Mouse (Mus musculus) left cerebral cortex, adult 8-10 months (tissue): ENCODE data around the gene Arhgef5. TPM values are rescaled to one million over a fixed set of nuclear protein-coding genes. Genes with fewer than 3 reads are reported as not detected.
"Not testable (repeated sequence)": the region's sequence is repeated elsewhere in the genome, so short reads cannot be mapped to it uniquely, and the experiment has no call there.

ENCODE experiments used
- DNase-seq, 2 experiments: peaks; one replicate each; pipeline ENCODE4 v3.0.0; 2022; ENCODE audit warnings: low spot score in 2 of 2
- total RNA-seq, 4 experiments: library from RNA; stranded (reverse); gene quantifications; 2 replicates each; pipeline ENCODE4 v1.2.4; 2022

Arhgef5 gene
- total RNA-seq, result 1 to 10 TPM; 2.6 to 3.2 (median 2.8) TPM

DNA sequence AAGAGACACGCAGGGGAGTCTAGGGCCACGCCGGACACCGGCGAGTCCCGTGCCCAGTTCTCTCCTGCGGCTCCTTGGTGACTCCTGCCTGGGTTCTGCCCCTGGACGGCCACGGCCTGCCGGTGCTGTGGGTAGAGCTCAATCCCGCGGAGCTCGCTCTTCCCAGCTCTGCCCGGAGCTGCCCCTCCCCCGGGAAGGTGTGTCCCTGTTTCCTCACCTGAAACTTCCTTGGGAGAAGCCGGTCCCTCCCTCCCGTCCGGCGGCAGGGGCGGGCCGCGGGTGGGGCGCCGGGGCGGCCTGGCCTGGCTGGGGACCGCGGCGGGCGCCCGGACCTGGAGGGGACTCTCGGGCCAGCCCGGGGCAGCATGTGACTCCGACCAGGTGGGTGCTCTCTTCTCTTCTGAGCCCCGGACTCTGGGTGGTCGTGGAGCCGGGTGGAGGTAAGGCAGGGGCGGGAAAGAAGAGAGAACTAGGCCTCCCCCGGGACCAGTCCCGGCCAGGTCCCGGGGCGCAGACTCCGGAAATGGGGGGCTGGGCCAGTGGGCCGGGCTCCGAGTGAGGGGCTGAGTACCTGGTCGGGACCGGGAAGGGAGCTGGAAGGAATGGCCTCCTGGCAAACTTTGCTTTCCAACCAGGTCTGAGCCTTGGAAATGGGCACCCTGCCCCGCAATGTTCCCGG, at the start of gene Arhgef5:
TSS of gene Arhgef5 (plus strand) at position 220 of the 679 bp plus-strand sequence.
- no peak for DNase-seq

DNA sequence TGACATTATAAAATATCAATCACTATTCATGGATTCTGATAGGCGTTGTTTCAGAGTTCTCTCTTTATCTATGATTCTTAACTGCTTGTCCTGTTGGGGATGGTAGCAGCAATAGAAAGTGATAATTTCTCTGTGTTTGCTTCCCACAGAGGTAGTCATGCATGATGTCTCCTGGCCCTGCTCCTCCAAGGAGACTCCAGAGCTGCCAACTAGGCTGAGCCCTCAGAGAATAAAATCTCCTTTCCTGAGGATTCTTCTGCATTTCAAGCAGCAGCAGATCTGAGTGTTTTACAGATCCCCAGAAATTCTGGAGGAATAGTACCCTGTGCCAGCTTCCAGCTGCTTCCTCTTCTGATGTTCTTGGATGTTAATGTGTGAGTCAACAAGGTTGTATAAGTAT, 34.1 kb upstream of the Arhgef5 start, which contains the start of gene Olfr47:
TSS of gene Olfr47 (plus strand) at position 275 of the 400 bp plus-strand sequence.
- DNase-seq, result not testable (repeated sequence)

DNA sequence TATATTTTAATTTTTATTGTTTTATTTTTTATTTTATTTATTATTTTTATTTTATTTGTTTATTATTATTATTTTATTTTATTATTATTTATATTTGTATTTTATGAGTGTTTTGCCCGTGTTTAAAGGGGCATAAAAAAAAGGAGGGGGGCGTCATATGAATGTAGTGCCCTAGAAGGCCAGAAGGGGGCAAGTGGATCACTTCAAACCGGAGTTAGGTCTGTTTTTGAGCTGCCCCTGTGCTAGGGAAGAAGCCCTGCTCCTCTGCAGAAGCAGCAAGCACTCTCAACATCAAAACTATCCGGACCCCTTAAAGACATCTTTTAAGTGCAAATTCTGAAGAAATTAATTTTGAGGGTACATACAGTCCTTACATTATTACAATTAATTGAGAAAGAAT, 23.3 kb upstream of the Arhgef5 start:
- no peak for DNase-seq

DNA sequence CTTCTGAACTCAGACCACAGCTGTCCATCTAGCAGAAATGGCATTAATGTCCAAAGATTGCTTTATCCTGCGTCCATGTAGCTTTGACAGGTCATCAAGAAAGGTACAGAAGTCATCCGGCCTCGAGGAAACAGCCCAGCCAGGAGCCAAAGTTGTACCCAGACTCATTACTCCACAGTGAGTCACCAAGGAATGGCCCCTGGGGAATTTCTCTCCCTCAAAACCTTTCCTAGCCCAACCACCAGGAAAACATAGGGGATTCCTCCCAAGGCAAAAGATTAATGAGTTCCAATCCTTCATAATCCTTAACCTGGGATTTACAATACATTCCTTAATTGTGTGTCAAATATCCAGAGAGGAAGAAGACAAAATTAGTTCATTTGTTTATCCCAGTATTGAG, 18.0 kb upstream of the Arhgef5 start:
- no peak for DNase-seq

DNA sequence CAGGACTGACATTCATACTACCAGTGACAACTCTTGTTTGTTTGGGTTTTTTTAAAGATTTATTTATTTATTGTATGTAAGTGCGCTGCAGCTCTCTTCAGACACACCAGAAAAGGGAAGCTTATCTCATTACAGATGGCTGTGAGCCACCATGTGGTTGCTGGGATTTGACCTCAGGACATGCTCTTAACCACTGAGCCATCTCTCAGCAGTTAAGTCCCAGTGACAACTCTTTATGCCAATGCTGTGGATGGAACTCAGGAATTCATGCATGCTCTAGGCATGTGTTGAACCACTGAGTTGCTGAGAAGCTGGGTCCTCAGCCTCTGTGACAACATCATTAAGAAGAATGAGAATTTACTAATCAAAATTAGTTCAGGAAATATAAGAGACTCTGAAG, 12.4 kb upstream of the Arhgef5 start:
- DNase-seq, result no peak

DNA sequence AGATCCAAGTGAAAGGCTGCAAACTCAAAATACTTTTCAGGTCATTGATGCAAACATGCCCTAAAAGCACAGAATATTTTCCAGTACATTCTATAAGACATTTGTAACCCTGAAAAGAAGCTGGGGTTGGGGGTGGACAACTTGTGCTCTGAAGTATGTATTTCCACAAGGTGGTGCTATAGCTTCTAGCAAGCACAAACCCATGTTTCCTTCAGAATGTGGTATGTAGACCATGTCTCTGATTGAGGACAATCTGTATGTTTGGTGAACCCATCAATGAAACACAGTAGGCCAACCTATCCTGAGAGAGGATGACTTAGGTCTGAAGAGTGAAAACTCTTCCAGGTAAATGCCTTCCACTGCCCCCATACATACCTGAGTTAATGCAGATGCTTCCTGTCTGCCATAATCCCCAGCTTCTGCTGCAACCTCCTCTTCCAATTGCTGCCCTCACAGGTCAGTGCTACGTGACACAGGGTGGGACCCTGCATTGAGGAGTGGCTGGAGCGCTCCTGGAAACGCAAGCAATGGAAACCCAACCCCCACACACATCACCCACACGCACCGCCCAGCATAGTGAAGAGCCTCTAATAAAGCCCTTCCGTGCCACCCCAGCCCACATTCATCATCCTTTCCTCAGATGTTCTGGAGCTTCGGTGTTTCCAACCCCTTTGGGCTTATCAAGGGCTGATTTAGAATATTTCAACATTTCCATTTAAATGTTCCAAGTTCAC, 11.0 kb upstream of the Arhgef5 start:
- no peak for DNase-seq

DNA sequence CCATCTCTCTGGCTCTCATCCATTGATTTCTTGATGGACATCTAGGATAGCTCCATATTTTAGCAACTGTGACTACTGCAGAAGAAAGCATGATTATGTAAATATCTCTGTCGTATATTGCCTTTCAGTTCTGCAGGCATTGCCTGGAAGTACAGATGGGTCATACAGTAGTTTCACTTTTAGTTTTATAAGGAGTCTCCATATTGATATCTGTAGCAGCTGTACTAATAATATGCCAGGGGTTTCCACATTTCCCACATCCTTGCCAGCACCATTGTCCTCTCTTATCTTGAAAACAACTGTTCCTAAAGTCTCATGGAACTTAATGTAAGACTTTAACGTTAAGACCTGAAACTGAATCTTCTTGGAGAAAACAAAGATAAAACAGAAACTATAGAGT, 4.6 kb upstream of the Arhgef5 start:
- no peak for DNase-seq

DNA sequence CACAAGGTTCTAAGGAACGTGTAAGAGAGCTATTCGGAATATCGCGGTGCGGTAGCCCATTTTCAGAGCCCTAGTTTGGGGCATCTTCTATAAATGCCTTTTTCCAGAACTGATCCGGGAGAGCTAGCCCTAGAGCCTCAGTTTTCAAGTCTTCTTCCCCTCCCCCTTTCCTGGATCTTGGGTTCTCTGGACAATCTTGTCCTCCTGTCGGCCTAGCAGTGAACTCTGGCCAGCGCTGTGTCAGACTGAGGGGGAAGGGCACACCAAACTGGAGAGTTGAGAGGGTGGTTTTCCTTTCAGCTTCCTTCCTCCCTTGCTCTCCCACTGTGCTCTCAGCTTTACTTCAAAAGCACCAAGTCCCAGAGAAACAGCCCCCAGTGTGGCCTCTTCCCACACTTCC, 974 bp downstream of the Arhgef5 start:
- DNase-seq, result no peak

DNA sequence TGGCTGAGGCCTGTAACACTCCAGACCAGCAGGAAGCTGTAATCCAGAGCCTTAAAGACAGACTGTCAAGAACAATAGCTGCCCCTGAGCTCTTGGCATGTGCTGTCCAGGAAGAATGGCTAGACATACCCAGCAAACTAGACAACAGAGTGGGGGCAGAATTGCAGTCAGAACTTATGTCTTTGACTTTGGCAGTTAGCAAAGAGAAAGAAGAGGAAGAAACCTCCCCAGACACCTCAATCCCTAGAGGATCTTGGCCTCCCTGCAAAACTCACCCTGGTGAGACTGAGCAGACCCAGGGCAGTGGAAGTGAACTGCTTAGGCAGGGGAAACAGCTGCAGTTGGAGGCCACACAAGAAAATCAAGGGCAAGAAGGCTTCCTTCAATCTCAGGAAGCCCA, 7.2 kb downstream of the Arhgef5 start:
- DNase-seq, result no peak

DNA sequence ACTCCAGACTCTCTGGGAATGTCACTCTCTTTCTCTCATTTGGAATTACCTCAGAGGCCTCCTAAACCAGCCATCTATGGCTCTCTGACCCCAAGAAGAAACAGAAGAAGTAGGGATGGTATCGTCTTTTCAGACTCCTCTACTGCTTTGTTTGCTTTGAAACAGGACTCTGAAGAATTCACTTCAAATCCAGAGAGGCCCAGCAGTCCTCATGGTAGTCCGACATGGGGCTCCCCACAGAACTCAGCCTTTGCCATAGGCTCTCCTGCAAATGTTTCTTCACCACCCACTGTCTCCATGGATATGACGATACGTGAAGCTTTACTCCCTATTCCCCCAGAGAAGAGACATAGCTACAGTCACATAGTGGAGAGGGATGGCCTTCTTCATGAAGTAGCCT, 8.7 kb downstream of the Arhgef5 start:
- no peak for DNase-seq

DNA sequence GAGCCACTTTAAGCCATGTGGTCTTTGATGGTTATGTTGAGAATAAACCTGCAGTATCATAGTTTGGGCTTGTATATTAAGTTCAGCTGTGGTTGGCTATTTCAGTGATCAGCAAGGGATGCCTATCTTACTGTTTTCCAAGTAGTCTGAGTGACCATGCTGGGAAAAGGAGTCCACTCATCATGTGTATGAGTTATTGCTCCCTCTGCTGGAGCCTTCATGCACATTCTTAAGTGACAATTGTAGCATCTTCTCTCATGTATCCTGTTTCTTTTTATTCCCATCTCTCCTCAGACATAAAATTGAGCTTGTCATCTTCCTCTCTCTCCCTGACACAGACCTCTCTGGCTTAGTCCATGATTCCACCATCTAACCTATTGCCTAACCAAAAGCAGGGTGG, 12.9 kb downstream of the Arhgef5 start:
- no peak for DNase-seq

DNA sequence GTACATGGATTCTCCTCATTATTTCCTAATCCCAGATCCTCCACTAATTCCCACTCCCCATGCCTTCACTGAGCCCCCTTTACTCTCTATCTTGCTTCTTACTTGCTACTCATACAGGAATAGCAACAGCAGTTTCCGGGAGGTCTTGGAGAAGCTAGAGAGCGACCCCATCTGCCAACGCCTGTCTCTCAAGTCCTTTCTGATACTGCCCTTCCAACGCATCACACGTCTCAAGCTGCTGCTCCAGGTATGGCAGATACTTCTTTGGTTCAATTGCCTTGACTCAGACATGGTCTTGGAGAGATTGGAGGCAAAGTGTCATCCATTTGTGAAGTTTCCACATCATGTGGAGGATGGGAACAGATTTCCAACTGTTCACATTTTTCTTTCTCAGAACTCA, 15.1 kb downstream of the Arhgef5 start:
- DNase-seq, result no peak

DNA sequence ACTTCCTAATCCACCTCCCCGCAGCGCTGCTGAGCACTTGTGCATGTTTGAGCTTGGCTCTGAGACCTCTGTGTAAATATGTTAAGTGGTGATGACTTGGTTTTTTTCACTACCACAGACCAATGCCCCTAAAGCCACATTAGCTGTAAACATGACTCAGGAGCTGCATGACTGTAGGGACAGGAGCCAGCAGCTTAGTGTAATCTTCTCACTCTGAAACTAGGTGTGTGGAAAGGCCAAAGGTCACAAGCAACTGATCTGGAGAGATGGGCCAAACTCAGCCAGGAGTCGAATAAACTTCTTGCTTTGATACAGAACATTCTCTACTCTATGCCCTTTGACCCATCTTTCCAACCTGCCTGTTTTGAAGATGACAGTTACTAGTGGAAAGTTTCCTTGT, 26.7 kb downstream of the Arhgef5 start:
- DNase-seq, result no peak

DNA sequence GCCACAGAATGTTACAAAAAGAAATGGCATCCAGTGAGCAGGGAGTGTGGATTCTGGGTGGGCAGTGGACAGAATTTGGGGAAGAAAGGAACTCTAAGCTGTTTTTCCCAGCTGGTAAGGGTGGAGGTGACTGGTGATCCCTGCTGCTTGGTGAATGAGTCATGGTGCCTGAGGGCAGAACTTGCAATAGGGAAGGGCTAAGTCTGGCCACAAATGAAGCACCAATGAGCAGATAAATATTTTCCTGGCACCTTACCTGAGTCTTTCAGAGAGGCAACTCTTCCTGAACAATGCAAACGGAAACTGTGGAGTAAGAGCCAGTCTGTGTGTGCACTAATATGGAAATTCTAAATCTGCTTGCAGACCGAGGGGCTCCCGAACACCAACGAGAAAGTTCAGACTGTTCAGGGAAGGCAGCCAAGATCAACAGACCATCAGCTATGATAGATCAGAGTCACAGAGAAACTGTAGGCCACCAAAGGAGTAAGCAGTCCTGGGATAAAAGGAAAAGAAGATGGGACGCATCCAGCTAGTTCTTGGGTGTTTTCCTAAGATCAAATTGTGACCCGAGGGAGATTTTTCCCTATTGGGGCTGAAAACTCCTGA, 27.2 kb downstream of the Arhgef5 start:
- no peak for DNase-seq

DNA sequence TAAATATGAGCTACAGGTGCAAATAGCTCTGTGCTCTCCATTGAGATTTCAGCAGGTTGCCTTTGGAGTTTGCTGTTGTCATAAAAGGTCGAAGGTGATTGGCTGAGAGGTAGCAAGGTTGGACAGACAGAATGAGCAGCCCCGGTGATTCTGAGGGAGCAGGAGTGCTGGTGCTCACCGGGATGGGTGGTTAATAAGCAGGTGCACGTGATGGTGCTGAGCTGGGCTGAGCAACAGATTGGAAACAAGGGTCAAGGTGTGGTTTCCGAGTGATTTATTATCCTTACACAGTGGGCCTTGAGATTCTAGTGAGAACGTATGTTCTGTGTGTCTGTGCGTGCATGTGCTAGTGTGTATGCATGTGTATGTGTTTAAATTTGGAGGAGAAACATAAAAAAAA, 27.8 kb downstream of the Arhgef5 start:
- DNase-seq, result no peak

DNA sequence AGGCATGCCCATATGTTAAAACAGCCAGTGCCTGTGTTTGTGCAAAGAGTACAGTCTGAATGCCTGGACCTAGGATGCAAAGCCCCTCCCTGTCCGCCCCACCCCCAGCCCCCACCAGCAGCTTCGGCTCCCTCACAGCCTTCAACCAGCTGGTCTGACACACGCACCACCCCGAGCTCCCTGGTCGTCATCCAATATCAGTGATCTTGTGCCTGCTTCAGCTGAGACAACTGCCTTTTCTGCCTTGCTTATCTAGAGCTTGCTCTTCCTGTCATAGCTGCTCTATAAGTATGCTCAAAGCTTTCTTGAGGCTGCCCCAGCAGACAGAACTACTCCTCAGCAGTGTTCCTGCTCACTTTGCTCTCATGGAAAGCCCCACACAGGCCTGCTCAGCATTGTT, 30.5 kb downstream of the Arhgef5 start:
- DNase-seq, result no peak

DNA sequence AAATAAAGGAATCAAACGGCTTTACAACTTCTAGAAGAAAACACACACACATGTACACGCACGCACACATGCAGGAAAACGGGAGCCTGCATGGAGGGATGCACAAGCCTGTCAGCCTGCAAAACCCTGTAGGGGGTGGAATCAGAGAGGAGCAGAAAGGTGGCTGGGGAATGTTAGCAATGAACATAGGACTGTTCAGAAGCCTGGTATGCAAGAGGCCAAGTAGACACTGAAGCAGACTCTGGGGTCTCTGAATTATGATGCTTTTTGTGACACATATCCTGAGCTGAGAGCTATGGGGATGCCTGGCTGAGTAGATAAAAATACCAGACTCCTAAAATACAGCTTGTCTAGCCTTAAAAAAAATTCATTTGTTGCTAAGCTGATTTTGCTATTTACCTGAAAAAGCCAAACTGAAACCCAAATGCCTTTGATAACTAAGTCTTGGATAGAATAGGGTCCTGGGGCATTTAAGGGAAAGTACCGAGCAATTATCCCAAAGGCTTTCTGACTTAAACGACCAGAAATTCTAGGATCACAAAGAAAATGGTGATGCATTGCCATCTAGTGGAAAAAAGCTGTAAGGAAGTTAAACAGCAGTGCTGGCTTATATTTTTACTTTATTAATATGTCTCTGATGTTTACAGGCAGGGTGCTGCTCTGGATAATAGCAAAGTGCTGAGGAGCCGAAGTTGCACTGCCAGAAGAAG, 31.6 kb downstream of the Arhgef5 start:
- DNase-seq, result peak in 1 of 2 experiments; percentile 8

DNA sequence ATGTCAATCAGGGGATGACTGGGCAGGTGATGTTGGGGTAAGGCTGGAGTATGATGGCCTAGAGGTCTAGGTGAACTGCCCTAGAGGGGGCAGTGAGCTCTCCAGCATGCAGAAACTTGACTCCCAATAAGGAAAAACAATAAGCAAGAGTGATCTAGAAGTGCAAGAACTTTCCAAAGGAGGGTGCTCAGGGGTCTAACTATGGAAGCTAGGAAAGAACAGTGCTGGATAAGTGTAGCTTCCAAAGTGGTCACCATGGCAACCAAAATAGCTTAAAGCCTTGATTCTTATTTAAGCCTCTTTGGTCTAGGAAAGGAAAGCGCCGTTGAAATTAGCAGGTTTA, 32.1 kb downstream of the Arhgef5 start:
- peak in 1 of 2 experiments; percentile 9 for DNase-seq

DNA sequence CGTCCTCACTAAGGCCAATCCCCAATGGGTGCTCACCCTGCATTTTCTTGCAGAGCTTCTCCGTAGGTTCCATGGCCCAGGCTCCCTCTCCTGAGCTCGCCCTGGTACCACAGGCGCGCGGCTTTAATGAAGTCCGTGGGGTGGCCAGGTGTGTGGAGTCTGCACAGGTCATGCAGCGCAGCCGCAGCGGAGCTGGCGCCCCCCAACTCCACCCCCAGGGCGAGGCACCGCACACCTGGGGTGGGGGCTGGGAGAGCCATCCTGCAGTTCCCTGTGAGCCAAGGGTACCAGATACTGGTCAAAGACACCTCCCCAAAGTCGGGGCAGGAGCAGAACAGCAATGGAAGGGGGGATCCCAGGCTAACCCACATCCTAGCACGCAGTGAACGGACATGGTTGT, 44.1 kb downstream of the Arhgef5 start, which contains the start of gene Nobox:
TSS of gene Nobox (minus strand) at position 101 of the 400 bp plus-strand sequence.
- no peak for DNase-seq

DNA sequence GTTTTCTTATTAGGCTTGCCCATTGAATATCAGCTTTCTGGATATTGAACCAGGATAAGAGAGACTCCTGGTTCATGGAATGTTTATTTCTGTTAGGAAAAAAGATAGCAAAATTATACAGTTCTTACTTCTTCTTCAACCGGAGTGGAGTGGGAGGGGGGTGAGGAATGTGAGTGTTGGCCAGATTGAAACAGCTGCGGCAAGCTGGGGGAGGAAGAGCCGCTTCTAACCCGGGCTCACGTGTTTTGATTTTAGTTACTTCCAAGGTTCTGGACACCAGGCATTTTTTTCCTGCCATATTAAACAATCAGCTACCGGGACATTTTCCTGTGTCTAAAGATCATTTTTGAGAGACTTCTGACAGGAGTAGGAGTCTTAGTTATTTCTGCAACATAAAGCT, 44.7 kb downstream of the Arhgef5 start:
- no peak for DNase-seq

DNA sequence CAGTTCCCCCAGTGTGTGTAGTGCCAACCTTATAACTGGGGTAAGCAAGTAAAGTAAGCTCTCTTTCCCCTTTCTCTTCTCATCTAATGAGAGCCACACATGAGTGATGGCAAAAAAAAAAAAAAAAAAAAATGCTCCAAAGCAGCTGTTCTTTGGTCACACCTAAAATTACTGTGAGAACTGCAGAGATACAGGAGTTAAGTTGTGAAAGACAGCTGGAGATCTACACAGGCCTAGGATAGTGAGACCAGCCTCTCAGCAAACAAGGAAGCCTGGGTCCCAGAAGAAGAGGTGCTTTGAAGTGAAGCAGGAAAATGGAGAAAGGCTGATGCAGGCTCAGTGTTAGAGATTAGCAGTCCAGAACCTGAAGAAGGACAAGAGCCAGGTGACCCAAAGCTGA, 47.2 kb downstream of the Arhgef5 start:
- no peak for DNase-seq
